Mouse (Mus musculus): Measurements from ENCODE around the gene Cdr2. TPM values are rescaled to one million over a fixed set of nuclear protein-coding genes. Genes with fewer than 3 reads are reported as not detected.
A peak's percentile ranks its signal among the peaks of the same experiment; 100 is the strongest.
"Not testable (repeated sequence)": the region's sequence is repeated elsewhere in the genome, so short reads cannot be mapped to it uniquely, and the experiment has no call there.

Gene Cdr2
- total RNA-seq, 2 experiments from 2014 or later, result 6.9 to 10.9 TPM

GRCm38 (mm10) chr7:120972471-120972870 lies 9.6 kb downstream of the Cdr2 start:
- not testable (repeated sequence) for DNase-seq

GRCm38 (mm10) chr7:120970112-120970511 lies 12.0 kb downstream of the Cdr2 start:
- DNase-seq, result no peak

- no peak for DNase-seq
Observed at GRCm38 (mm10) chr7:120969221-120969620, 12.9 kb downstream of the Cdr2 start.

- no peak for DNase-seq
Observed at GRCm38 (mm10) chr7:120963126-120963525, 19.0 kb downstream of the Cdr2 start.

GRCm38 (mm10) chr7:120961893-120962292 lies 20.2 kb downstream of the Cdr2 start:
- DNase-seq, result no peak

GRCm38 (mm10) chr7:120960601-120961000 lies 21.5 kb downstream of the Cdr2 start:
- no peak for DNase-seq

GRCm38 (mm10) chr7:120960116-120960515 lies 22.0 kb downstream of the Cdr2 start:
- DNase-seq, result no peak

GRCm38 (mm10) chr7:120953591-120953990 lies 28.5 kb downstream of the Cdr2 start:
- DNase-seq, result not testable (repeated sequence)

GRCm38 (mm10) chr7:120943936-120944509 lies 38.1 kb downstream of the Cdr2 start:
- no peak for DNase-seq

GRCm38 (mm10) chr7:120942506-120942905 lies 39.6 kb downstream of the Cdr2 start:
- DNase-seq, result no peak

- no peak for DNase-seq
Observed at GRCm38 (mm10) chr7:120941214-120941613, 40.9 kb downstream of the Cdr2 start.

- DNase-seq, result no peak
Observed at GRCm38 (mm10) chr7:120940343-120940742, 41.8 kb downstream of the Cdr2 start.

GRCm38 (mm10) chr7:120938206-120938605 lies 43.9 kb downstream of the Cdr2 start:
- DNase-seq, result no peak

GRCm38 (mm10) chr7:120936522-120936921 lies 45.6 kb downstream of the Cdr2 start:
- no peak for DNase-seq

GRCm38 (mm10) chr7:120934716-120935115 lies 47.4 kb downstream of the Cdr2 start:
- peak; percentile 38 for DNase-seq

- DNase-seq, result no peak
Observed at GRCm38 (mm10) chr7:120933680-120934195, 48.4 kb downstream of the Cdr2 start.

- no peak for DNase-seq
Observed at GRCm38 (mm10) chr7:120933110-120933509, 49.0 kb downstream of the Cdr2 start.

GRCm38 (mm10) chr7:120918526-120918962 lies 63.6 kb downstream of the Cdr2 start:
- DNase-seq, result no peak

GRCm38 (mm10) chr7:120917592-120918461 lies 64.3 kb downstream of the Cdr2 start, which contains the start of gene Polr3e:
Gene Polr3e, plus strand, starts transcription at chr7:120917744.
- peak; percentile 100 for DNase-seq

GRCm38 (mm10) chr7:120917279-120917591 lies 64.9 kb downstream of the Cdr2 start:
- DNase-seq, result no peak

- no peak for DNase-seq
Observed at GRCm38 (mm10) chr7:120916262-120916875, 65.7 kb downstream of the Cdr2 start.

- no peak for DNase-seq
Observed at GRCm38 (mm10) chr7:120913332-120913731, 68.8 kb downstream of the Cdr2 start.

GRCm38 (mm10) chr7:120911268-120911667 lies 70.8 kb downstream of the Cdr2 start:
- not testable (repeated sequence) for DNase-seq

Data from gastrocnemius, postnatal 10 days (tissue).